Mouse (Mus musculus) lung, adult 18-20 months (tissue): Measurements from ENCODE around the gene Ppig.
A peak's percentile ranks its signal among the peaks of the same experiment; 100 is the strongest.
"Not testable (repeated sequence)": the region's sequence is repeated elsewhere in the genome, so short reads cannot be mapped to it uniquely, and the experiment has no call there.

Source experiments
- DNase-seq, 2 experiments: peaks; one replicate each; pipeline ENCODE4 v3.0.0; 2022; ENCODE audit warnings: mixed read lengths in 2 of 2

Ppig gene

GRCm38 (mm10) chr2:69722273-69722649 lies at the start of gene Ppig:
Gene Ppig, plus strand, starts transcription at chr2:69722545.
- no peak for DNase-seq

GRCm38 (mm10) chr2:69673723-69674122 lies 48.6 kb upstream of the Ppig start:
- DNase-seq, result no peak

- no peak for DNase-seq
Observed at GRCm38 (mm10) chr2:69675266-69675665, 47.1 kb upstream of the Ppig start.

GRCm38 (mm10) chr2:69676713-69677112 lies 45.6 kb upstream of the Ppig start:
- DNase-seq, result peak in 1 of 2 experiments; percentile 13

GRCm38 (mm10) chr2:69677215-69677614 lies 45.1 kb upstream of the Ppig start:
- DNase-seq, result not testable (repeated sequence)

GRCm38 (mm10) chr2:69679990-69680389 lies 42.4 kb upstream of the Ppig start:
- no peak for DNase-seq

- no peak for DNase-seq
Observed at GRCm38 (mm10) chr2:69681931-69682330, 40.4 kb upstream of the Ppig start.

GRCm38 (mm10) chr2:69683036-69683805 lies 39.1 kb upstream of the Ppig start:
- DNase-seq, result no peak

GRCm38 (mm10) chr2:69684488-69684887 lies 37.9 kb upstream of the Ppig start:
- no peak for DNase-seq

- DNase-seq, result no peak
Observed at GRCm38 (mm10) chr2:69690214-69690613, 32.1 kb upstream of the Ppig start.

GRCm38 (mm10) chr2:69690843-69691242 lies 31.5 kb upstream of the Ppig start:
- no peak for DNase-seq

- DNase-seq, result no peak
Observed at GRCm38 (mm10) chr2:69693501-69693900, 28.8 kb upstream of the Ppig start.

GRCm38 (mm10) chr2:69700446-69700845 lies 21.9 kb upstream of the Ppig start:
- no peak for DNase-seq

GRCm38 (mm10) chr2:69712171-69712570 lies 10.2 kb upstream of the Ppig start:
- peak in 1 of 2 experiments; percentile 7 for DNase-seq

GRCm38 (mm10) chr2:69712981-69713625 lies 9.2 kb upstream of the Ppig start, which contains the start of gene Fastkd1:
Gene Fastkd1, minus strand, starts transcription at chr2:69713516.
- peak; percentile 89 to 92 for DNase-seq

- no peak for DNase-seq
Observed at GRCm38 (mm10) chr2:69713626-69714014, 8.7 kb upstream of the Ppig start.

GRCm38 (mm10) chr2:69714126-69714525 lies 8.2 kb upstream of the Ppig start:
- no peak for DNase-seq

GRCm38 (mm10) chr2:69716483-69716882 lies 5.9 kb upstream of the Ppig start:
- DNase-seq, result no peak

GRCm38 (mm10) chr2:69719121-69719520 lies 3.2 kb upstream of the Ppig start:
- DNase-seq, result no peak

GRCm38 (mm10) chr2:69722650-69723518 lies 539 bp downstream of the Ppig start:
- peak; percentile 89 to 93 for DNase-seq

GRCm38 (mm10) chr2:69723519-69723825 lies 1.1 kb downstream of the Ppig start:
- DNase-seq, result no peak

GRCm38 (mm10) chr2:69745091-69745490 lies 22.7 kb downstream of the Ppig start:
- DNase-seq, result no peak

- DNase-seq, result no peak
Observed at GRCm38 (mm10) chr2:69760980-69761379, 38.6 kb downstream of the Ppig start.

GRCm38 (mm10) chr2:69763340-69763739 lies 41.0 kb downstream of the Ppig start:
- no peak for DNase-seq
